Mouse (Mus musculus): ENCODE data around the gene B3gnt9.

- TF ChIP-seq GATA1 (IDR thresholded peaks at IDR 0.05; ENCODE audit: low read length) (no peak), TAL1 (IDR thresholded peaks at IDR 0.05; ENCODE audit: low read length) (no peak)
These were observed 5.6 kb upstream of the B3gnt9 start for GRCm38 (mm10) chr8:105260371-105261099.

All from erythroblast, embryonic 14.5 days (primary cell).